In the genomic region with DNA sequence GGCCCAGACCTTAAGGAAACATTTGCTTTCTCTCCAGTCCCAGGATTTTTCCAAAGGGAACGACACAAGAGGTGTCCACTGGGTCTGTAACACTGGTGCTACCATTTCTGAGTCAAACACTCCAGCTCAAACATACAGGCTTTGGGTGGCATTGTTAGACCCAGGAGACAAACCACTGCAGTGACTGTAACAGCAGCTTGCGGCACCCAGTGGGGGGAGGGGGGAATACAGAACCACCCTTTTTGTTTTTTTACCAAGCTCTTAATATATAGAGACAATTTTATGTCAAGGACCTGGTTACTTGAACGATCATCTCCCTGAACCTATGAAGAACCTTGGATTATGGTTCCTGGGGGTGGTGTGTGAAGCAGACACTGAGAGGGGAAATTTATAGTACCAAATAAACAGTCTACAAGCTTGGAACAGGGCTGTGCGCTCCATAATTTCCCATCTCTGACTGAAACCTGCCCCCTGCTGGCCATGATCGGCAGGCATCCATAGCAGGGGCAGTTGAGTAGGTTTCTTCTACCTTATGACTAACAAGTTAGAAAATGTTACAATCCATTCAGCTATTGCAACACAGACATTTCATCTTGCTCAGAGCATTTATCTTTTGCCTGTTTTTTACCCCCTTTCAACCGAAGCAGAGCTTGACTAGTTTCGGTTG, we compare ENCODE assay signal across 8 mouse cellular contexts. TPM values are rescaled to one million over a fixed set of nuclear protein-coding genes. Genes with fewer than 3 reads are reported as not detected.
DNase-seq lines count a peak whose midpoint lies in the region; ATAC-seq lines count a peak whose summit lies in the region.

No protein-coding gene starts in this region.

- H3K4me1 ChIP-seq in hindbrain, embryonic 14.5 days (replicated peaks; ENCODE audit: control insufficient read depth, insufficient read depth, low read length): peaks cover 23% of the 10 kb centered on the region

- no peaks in the 10 kb centered on the region for H3K36me3 ChIP-seq in hindbrain, embryonic 14.5 days (replicated peaks; ENCODE audit: control insufficient read depth, insufficient read depth)

- WGBS in hindbrain, embryonic 14.5 days: 48% methylated on average over 7 of the region's 7 CpGs

- H3K4me2 ChIP-seq in hindbrain, embryonic 14.5 days (replicated peaks): no peak overlapping the region

- H3K4me3 ChIP-seq in hindbrain, embryonic 14.5 days (replicated peaks; ENCODE audit: low read length): no peak overlapping the region

- H3K27me3 ChIP-seq in hindbrain, embryonic 14.5 days (ENCODE audit: control insufficient read depth, insufficient read depth, low read length): no peaks in the 10 kb centered on the region

- peak overlapping the region; percentile 87 for H3K27ac ChIP-seq in hindbrain, embryonic 14.5 days

- no peak overlapping the region for H3K9ac ChIP-seq in hindbrain, embryonic 14.5 days

- no peaks in the 10 kb centered on the region for H3K9me3 ChIP-seq in hindbrain, embryonic 14.5 days (ENCODE audit: control insufficient read depth, low read length)

- peak; percentile 53 for ATAC-seq in hindbrain, embryonic 14.5 days (ENCODE audit: low FRiP score)
- ATAC-seq in megakaryocyte progenitor cell, adult 5-6 weeks (replicated peaks; ENCODE audit: poor library complexity): peak; percentile 68

- peak; percentile 94 for DNase-seq in adipocyte (ENCODE audit: low spot score)
- DNase-seq in cerebellum, postnatal 4 days (ENCODE audit: low spot score in 2 of 2): peak; percentile 84 to 93
- peak; percentile 83 for DNase-seq in gastrocnemius, adult 18-20 months (ENCODE audit: low spot score)
- peak; percentile 86 for DNase-seq in hindbrain, embryonic 14.5 days (ENCODE audit: low spot score)
- DNase-seq in left cerebral cortex, adult 18-20 months (ENCODE audit: low spot score in 2 of 2): peak; percentile 94 to 96
- peak; percentile 88 for DNase-seq in right cerebral cortex, postnatal 25 days
- DNase-seq in urinary bladder, postnatal 4 days (ENCODE audit: low spot score in 2 of 2): peak; percentile 76 to 87

RNA-seq across cellular contexts. Expression of a gene that starts 28.2 kb away (rescaled TPM):
- total RNA-seq in gastrocnemius, adult 18-20 months (2021): 100 to 1,000 TPM; 198 to 200 TPM
- polyA plus RNA-seq in hindbrain, embryonic 14.5 days (2014; fragmentation: Nextera tagmentation; extraction: Ambion mirVana): 64.5 and 69.9 TPM in 2 replicates
- total RNA-seq in left cerebral cortex, adult 18-20 months (2021): 10 to 100 TPM; 76.5 to 80.3 TPM
- 29.7 and 53.1 TPM in 2 replicates for total RNA-seq in megakaryocyte progenitor cell, adult 5-6 weeks (2015)
- total RNA-seq in megakaryocyte progenitor cell, adult 5-6 weeks (2017): 13.1 and 26.8 TPM in 2 replicates
